Mouse (Mus musculus) cerebellum, adult (tissue): ENCODE measurements around the gene 1600015I10Rik.
"Not testable (repeated sequence)": the region's sequence is repeated elsewhere in the genome, so short reads cannot be mapped to it uniquely, and the experiment has no call there.

Experiments
- ATAC-seq: cut with Nextera tagmentation; 2 replicates; pipeline ENCODE4 v1.9.2; 2017; ENCODE audit warnings: mild to moderate bottlenecking, moderate library complexity, mixed read lengths; ENCODE audit not compliant: insufficient number of reproducible peaks, low FRiP score, low TSS enrichment

The 1600015I10Rik gene

GRCm38 (mm10) chr6:48929595-48929994, at the start of gene 1600015I10Rik:
TSS of gene 1600015I10Rik (plus strand) at chr6:48929895.
- ATAC-seq = no peak

DNA sequence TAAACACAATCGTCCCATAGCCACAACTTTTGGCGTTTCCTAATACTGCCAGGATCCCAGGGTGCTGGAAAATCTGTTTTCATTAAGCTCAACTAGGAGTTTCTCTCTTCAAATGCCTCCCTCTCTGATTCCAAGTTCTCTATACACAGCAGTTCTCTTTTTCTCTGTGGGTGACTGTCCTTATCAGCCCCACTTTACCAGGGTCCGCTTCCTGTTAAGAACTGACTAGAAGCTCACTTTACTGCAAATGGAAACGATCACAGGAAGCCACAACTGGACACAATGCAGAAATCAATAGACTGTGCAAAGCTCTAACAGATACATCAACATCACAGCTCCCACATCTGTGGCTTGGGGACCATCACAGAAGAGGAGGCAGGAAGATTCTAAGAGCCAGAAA, 35.5 kb upstream of the 1600015I10Rik start:
- ATAC-seq = no peak

GRCm38 (mm10) chr6:48894938-48895818, 34.5 kb upstream of the 1600015I10Rik start:
- no peak for ATAC-seq

- no peak for ATAC-seq
These were observed 33.8 kb upstream of the 1600015I10Rik start for GRCm38 (mm10) chr6:48895941-48896340.

DNA sequence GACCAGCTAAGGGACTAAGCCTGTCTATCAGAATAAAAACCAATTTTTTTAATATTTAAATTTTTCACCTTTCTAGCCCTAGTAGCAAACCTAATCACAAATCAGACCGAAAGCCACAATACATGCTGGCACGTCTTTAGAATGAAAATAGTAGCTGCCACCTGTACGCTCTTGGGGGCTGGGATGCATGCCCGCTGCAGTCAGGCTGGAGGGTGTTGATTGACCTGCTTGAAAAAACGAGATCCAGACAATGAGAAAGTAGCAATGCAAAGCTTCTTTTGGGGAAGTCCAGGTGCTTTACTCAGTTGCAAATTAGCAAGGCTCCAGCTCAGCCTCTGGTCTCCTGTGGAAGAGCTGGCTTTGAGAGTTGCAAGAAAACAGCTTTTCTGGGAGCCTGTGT, 32.7 kb upstream of the 1600015I10Rik start:
- ATAC-seq = no peak

DNA sequence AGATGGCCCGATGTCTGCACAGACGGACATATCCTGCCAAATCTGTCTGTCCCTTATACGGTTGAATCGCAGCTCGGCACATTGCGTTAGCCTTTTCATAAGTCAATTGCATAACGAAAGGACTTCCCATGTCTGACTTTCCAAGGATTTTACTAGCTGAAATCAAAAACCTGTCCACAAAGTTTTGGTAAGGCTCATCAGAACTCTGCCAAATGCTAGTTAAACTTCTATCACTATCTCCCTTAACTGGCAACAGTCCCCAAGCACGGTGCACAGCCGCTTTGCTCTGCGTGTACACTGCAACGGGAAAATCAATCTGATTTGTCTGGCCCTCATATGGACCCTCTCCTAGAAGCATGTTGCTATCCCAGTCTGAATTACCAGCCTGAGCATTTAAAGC, 28.4 kb upstream of the 1600015I10Rik start:
- not testable (repeated sequence) for ATAC-seq

GRCm38 (mm10) chr6:48902511-48903406, 26.9 kb upstream of the 1600015I10Rik start:
- ATAC-seq = no peak

- no peak for ATAC-seq
These were observed 26.3 kb upstream of the 1600015I10Rik start for GRCm38 (mm10) chr6:48903437-48903836.

DNA sequence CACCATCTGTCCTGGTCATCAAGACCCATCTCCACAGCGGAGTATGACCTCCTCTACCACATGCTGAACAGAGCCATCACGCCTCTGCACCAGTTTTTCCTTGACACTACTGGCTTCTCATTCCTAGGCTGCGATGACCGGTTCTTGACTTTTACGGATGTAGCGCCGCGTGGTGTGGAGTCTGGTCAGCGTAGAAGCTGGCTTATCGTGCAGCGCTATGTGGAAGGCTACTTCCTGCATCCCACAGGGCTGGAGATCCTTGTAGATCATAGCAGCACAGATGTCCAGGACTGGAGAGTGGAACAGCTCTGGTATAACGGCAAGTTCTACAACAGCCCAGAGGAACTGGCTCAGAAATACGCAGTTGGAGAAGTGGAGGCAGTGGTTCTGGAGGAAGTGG, 24.1 kb upstream of the 1600015I10Rik start:
- ATAC-seq = no peak

GRCm38 (mm10) chr6:48906371-48906770, 23.3 kb upstream of the 1600015I10Rik start:
- no peak for ATAC-seq

GRCm38 (mm10) chr6:48909229-48909628, 20.5 kb upstream of the 1600015I10Rik start:
- no peak for ATAC-seq

DNA sequence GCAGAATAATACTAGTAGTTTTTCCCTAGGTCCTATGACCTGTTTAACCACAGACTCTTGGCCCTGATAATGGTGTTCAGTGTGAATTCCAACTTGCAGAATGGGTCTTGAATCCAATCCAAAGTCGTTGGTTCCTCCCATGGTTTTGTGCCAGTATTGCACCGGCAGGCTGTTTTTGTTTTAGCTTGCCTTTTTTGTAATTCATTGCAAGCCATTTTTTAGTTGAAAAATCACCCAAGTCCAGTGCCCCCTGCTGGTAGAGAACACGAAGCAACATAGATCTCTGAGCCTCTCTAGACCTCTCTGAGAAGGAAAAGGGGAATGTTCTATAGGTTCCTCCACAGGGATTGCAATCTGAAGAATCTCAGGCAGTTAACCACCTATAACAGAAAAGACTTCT, 17.7 kb upstream of the 1600015I10Rik start:
- no peak for ATAC-seq

DNA sequence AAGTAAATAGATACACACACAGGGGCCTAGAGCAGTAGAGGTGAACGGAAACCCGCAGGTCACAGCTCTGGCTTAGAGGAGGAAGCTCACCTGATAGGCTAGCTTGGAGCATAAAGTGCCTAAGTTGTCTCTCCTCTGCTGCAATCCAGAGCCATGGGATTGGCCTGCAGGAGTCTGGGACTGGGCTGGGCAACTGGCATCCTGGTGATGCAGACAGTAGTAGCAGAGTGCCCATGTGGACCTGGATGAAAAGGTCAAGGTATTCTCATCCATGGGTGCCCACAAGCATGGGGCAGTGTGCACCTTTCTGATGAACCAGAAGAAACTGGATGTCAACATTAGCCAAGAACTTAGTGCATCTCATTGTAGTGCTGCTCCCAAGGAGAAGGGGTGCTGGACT, 16.1 kb upstream of the 1600015I10Rik start:
- no peak for ATAC-seq

- ATAC-seq = no peak
These were observed 19.9 kb downstream of the 1600015I10Rik start for GRCm38 (mm10) chr6:48949596-48949995.

DNA sequence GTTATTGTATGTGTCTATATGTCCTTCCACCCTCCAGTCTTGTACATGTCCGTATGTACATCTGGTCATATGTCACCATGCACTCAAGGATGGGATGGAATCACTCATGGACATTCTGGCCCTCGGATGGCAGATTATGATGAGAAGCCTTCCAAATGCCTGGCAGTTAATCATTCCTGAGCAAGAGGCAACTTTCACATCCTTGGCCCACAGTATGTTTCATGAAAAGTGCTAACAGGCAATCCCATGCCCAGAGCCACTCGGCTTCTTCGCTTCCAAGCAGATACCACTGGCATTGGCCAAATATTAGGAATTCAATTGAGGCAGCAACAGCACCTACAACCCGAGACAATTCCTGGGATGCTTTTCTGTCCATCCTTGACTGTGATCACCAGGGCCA, 21.0 kb downstream of the 1600015I10Rik start:
- ATAC-seq = no peak

GRCm38 (mm10) chr6:48951630-48952029, 21.9 kb downstream of the 1600015I10Rik start:
- no peak for ATAC-seq

DNA sequence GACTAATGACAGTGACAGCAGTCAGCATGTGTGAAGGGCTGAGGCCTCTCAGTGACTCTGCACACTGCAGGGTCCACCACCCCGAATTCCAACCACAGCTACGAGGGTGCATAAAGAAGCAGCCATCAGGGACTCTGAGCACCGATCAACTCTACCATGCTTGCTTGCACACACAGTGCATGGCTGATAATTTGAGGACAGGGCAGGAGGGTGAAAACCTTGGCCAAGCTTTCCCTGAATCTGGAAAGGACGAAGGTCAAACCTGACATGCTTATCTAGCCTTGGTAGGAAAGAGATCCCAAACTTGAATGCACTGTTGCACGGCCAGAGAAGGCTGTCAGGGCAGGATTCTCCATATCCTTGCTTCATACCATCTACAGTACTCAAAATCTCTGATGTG, 23.5 kb downstream of the 1600015I10Rik start:
- no peak for ATAC-seq

GRCm38 (mm10) chr6:48954211-48954610, 24.5 kb downstream of the 1600015I10Rik start:
- ATAC-seq = no peak

DNA sequence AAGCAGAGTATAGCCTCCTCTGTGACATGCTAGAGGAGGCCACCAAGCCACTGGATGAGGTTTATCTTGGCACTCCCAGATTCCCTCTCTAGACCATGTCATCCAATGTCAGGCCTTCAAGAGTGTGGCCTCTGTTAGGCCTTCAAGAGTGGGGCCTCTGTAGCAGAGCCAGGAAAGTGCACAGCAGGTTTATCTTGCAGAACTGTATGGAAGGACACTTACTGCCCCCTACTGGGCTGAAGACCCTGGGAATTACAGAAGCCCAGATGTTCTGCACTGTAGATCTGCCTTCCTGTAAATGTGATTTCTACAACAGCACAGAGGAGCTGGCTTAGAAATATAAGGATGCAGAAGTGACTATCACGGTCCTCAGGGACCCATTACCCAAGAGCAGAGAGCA, 25.3 kb downstream of the 1600015I10Rik start:
- no peak for ATAC-seq

GRCm38 (mm10) chr6:48956785-48957184, 27.1 kb downstream of the 1600015I10Rik start:
- no peak for ATAC-seq

GRCm38 (mm10) chr6:48958053-48958452, 28.4 kb downstream of the 1600015I10Rik start:
- no peak for ATAC-seq
